1 mouse cellular context compared by ENCODE assay signal in the genomic region with DNA sequence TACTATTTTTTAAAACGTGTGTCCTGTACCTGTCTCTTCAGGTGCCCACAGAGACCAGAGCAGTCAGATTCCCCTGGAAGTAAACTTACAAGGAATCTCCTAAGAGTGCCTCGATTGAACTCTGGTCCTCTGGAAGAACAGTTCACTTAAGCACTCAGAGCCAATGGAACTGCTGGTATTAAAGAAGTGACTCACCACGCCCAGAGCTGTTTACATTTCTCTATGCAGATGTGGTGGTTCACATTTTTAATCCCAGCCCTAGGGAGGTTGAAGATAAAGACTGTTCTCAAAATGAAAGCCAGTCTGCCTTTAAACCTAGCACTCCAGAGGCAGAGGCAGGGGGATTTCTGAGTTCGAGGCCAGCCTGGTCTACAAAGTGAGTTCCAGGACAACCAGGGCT.
TF ChIP-seq lines count a peak whose summit lies in the region.

No protein-coding gene starts in this region.

TF ChIP-seq in MEL, 35 proteins besides CTCF, POLR2A, EP300 and RAD21:
- no peak for TF ChIP-seq ZC3H11A (IDR thresholded peaks at IDR 0.05; ENCODE audit: low read depth, low read length)
